Mouse (Mus musculus) adrenal gland, postnatal 36 days (tissue): Measurements from ENCODE around the gene Ccl7. TPM values are rescaled to one million over a fixed set of nuclear protein-coding genes. Genes with fewer than 3 reads are reported as not detected.
A peak's percentile ranks its signal among the peaks of the same experiment; 100 is the strongest.

Source experiments
- DNase-seq, 2 experiments: peaks; one replicate each; pipeline ENCODE4 v3.0.0; 2021; ENCODE audit warnings: mixed read lengths in 1 of 2
- total RNA-seq, 2 experiments: library from RNA; stranded (reverse); gene quantifications; 2 replicates each; pipeline ENCODE4 v1.2.3; 2021

The Ccl7 gene
- total RNA-seq, 2 experiments from 2014 or later = 0.95 to 1.9 TPM

- peak; percentile 81 to 85 for DNase-seq
Observed at GRCm38 (mm10) chr11:82035356-82035755, 10.2 kb upstream of the Ccl7 start, which contains the start of gene Ccl2. Gene Ccl2, plus strand, starts transcription at chr11:82035571.

- no peak for DNase-seq
Observed at GRCm38 (mm10) chr11:82035857-82036256, 9.7 kb upstream of the Ccl7 start.

GRCm38 (mm10) chr11:82038535-82038934 lies 7.0 kb upstream of the Ccl7 start, which contains the start of gene Gm17268:
Gene Gm17268, minus strand, starts transcription at chr11:82038562.
- DNase-seq = no peak

- DNase-seq = no peak
Observed at GRCm38 (mm10) chr11:82039132-82039660, 6.3 kb upstream of the Ccl7 start.

- no peak for DNase-seq
Observed at GRCm38 (mm10) chr11:82041671-82042080, 3.8 kb upstream of the Ccl7 start.

DNA sequence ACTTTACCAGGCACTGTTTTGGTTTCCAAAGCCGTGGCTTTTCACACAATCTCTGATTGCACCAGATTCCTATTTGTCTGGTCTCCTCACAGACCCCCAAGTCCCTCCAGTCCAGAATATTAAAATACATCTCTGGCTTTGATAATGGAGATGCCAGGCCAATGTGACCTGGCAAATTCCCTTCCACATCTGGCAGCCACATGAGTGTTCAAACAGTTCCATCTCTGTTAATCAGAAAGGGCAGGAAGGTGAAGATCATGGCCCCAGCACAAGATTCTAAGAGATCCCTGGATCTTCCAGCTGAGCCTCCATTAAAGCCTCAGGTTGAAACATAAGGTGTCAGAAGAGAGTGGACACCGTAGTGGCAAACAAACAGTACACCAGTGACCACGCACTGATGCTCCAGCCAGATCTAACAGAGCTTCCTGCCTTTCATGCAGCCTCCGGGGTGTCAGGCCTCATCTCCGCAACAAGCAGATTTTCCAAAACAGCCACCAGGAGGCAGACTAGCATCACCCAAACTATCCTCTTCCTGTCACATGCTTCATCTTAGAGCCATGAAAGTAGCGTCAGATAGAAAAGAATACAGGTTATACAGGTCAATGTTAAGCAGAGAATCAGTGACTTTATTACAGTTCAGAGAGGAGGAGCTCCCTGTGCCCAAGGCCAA lies 2.4 kb downstream of the Ccl7 start:
- DNase-seq = peak; percentile 29 to 43

- no peak for DNase-seq
Observed at GRCm38 (mm10) chr11:82053849-82054248, 8.3 kb downstream of the Ccl7 start.

DNA sequence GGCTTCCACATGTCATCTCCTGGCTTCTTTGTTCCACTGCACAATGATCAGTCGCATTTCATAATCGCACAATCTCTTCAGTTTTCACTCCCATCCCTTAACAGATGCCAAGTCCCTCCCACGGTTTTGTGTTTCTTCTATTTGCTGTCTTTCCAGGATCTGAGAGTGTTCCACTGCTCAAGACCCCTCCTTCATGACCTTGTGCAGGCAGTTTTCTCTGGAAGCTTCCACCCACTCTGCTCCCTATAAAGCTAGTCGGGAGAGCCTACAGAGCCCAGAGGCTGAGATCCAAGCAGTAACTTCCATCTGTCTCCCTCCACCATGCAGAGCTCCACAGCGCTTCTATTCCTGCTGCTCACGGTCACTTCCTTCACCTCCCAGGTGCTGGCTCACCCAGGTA lies 12.1 kb downstream of the Ccl7 start, which contains the start of gene Ccl11:
Ccl11 (plus strand) TSS at position 178 of the 400 bp plus-strand sequence.
- no peak for DNase-seq

- no peak for DNase-seq
Observed at GRCm38 (mm10) chr11:82062226-82062625, 16.7 kb downstream of the Ccl7 start.

- DNase-seq = no peak
Observed at GRCm38 (mm10) chr11:82063454-82063853, 17.9 kb downstream of the Ccl7 start.

DNA sequence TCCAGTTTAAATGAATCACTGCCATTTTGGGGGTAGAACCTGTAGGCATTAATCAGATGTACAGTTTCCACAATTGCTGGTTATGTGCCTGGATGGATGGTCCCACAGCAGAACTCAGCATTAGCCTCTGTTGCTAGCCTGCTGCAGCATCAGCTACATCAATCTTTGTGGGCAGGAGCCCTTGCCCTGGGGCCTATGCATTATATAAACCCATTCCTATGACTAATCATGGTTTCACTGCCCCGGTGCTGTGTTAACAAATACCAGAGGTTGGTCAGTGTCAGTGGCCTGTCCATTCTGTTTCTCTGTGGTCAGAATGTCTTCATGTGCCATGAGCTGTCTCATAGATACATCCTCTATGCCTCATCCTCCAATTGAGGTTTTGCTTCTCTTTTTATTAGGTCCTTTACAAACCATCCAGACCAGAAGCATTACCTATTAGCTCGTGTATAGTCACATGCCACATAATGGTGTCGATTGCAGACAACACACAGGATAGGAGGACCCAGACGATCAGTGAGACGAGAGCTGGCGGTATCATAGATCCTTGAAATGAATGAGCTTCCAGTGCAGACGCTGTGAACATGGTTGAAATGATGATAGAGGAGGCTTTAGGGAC lies 21.6 kb downstream of the Ccl7 start:
- no peak for DNase-seq

DNA sequence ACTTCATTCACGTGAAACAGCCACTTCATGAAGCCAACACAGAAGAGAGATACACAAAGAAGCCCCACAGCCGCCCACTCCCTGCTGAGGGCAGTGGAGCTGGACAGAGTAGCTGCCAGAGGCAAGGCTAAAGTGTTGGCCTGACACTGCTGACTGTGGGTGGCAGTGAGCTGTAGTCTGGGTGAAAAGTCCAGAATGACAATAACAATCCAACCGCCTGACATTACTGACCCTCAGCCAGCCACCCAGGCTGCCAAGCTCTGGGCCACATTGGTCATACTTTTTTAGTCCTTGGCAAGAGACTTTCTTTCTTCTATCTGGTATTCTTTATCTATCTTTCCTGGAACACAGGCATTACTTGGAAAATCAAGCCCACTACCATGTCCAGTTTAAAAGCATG lies 25.6 kb downstream of the Ccl7 start:
- no peak for DNase-seq

DNA sequence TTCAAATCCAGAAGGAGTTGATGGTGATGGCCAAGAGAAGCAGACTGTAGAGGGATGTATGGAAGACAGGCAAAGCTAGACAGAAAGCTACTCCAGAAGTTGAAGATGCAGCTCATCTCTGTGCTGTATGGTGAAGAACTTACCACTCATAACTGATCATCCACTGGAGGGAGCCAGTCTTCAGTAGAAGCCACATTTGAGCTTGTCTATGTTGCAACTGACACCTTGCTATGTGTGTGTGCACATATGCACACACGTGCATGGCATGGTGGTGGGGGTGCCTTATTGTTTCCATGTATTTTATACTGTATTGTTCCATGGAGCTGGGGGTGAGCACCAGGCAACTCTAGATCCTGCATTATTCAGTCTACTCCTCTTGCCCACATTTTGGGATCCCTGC lies 26.9 kb downstream of the Ccl7 start:
- DNase-seq = no peak

DNA sequence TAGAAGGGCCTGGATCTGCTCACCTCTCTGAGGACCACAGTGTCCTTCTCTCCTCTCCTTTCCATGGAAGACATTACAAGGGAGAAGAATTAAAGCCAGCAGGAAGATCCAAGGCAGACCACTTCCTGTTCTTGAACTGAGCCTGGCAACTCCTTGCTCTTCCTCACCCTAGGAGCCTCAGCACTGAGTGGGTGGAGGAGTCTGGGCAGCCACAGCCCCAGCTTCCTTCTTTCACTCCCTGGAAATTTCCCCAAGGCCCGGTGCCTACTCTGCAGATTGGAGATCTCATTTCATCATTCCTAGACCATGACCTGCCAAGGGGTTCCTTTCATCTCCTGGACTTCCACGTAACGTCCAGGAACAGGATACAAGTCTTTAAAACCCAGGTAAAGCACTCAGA lies 27.5 kb downstream of the Ccl7 start:
- DNase-seq = no peak

DNA sequence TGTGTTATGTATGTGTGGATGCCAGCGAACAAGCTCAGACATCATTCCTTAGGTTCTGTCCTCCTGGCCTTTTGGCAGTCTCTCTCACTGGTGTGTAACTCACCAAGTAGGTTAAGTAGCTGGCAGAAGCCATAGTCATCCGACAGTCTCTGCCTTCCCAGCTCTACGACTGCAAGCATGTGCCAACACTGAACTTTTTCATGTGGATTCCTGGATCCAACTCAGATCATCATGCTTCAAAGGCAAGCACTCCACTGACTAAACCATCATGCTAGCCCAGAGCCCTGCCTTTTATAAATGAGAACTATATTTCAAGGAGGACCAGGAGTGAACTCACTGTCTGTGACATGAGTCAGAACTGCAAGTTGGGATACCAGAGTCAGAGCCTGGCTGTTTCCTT lies 28.2 kb downstream of the Ccl7 start:
- DNase-seq = no peak

DNA sequence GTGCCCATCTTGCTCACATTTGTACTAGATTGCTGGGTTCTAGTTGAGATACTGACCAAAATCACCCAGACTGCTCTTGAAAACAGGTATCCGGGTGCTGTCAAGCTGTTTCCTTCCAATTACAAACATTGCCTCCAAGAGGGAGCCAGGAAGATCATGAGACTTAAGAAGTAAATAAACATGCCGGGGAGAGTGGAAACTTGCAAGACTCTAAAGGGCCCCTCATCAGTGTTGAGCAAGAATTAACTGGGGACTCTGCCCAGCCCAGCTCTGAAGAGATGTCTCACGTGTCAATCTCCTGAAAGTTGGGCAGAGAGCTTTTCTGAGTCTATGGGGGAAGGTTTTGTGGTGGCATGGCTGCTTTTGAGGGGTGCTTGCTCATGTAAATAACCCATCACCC lies 31.5 kb downstream of the Ccl7 start:
- DNase-seq = no peak

GRCm38 (mm10) chr11:82078136-82078730 lies 32.7 kb downstream of the Ccl7 start:
- no peak for DNase-seq

DNA sequence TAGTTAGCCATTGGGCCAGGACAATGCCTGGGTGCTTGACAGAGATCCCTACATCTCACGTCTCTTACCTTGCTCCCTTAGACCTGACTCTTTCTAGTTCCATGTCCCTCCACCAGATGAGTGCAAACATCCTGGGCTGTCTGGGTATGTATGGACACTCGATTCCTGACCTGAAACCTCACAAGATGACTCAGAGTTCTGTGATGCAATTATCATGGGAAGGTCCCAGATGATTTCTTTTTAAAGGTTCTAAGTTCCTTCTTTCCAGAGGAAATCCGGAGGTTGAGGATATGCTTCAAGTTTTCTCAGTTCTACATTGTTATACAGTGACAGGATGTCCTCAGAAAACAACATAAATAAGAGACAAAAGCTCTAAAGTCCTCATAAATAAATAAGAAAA lies 35.4 kb downstream of the Ccl7 start:
- no peak for DNase-seq

- no peak for DNase-seq
Observed at GRCm38 (mm10) chr11:82084360-82084759, 38.8 kb downstream of the Ccl7 start.
